Mouse (Mus musculus) layer of hippocampus, adult 9-11 months (tissue): ENCODE results near the gene Coro2b.
A peak's percentile ranks its signal among the peaks of the same experiment; 100 is the strongest.

ENCODE experiments used
- DNase-seq: peaks from one replicate; pipeline ENCODE4 v3.0.0; 2022

Coro2b gene

GRCm38 (mm10) chr9:62381402-62381913 lies 155.4 kb downstream of the Coro2b start:
- no peak for DNase-seq

- no peak for DNase-seq
Measured at GRCm38 (mm10) chr9:62380351-62380750, 156.5 kb downstream of the Coro2b start.

- DNase-seq = peak; percentile 84
Measured at GRCm38 (mm10) chr9:62377897-62378296, 158.9 kb downstream of the Coro2b start.

- DNase-seq = no peak
Measured at GRCm38 (mm10) chr9:62374276-62374675, 162.6 kb downstream of the Coro2b start.

- no peak for DNase-seq
Measured at GRCm38 (mm10) chr9:62373222-62374123, 163.4 kb downstream of the Coro2b start.

- no peak for DNase-seq
Measured at GRCm38 (mm10) chr9:62372556-62373221, 164.2 kb downstream of the Coro2b start.

GRCm38 (mm10) chr9:62371745-62372555 lies 164.9 kb downstream of the Coro2b start:
- no peak for DNase-seq

- DNase-seq = no peak
Measured at GRCm38 (mm10) chr9:62370648-62371280, 166.1 kb downstream of the Coro2b start.

GRCm38 (mm10) chr9:62370186-62370585 lies 166.7 kb downstream of the Coro2b start:
- no peak for DNase-seq
